Mouse (Mus musculus): ENCODE measurements around the gene Tagap. TPM values are rescaled to one million over a fixed set of nuclear protein-coding genes. Genes with fewer than 3 reads are reported as not detected.

Tagap gene
- polyA plus RNA-seq, 1 experiment = 1.4 TPM

GRCm38 (mm10) chr17:7897756-7898155 is 28.0 kb upstream of the Tagap start:
- Histone ChIP-seq H3K4me3 (ENCODE audit: low read depth, low read length) (no peak overlapping the region), H3K27ac (ENCODE audit: insufficient read depth, low read depth, low read length) (no peak overlapping the region), H3K36me3 (ENCODE audit: control insufficient read depth, insufficient read depth, low read length) (no peaks in the 10 kb centered on the region), H3K27me3 (ENCODE audit: control insufficient read depth, insufficient read depth, low read length) (no peaks in the 10 kb centered on the region), H3K4me1 (ENCODE audit: control insufficient read depth, insufficient read depth, insufficient read length, low read length) (0 out of 2 replicates have a peak, but pooled peaks cover 6% of the 10 kb centered on the region)
- TF ChIP-seq CTCF (IDR thresholded peaks at IDR 0.05; ENCODE audit: extremely low read depth, insufficient read length, insufficient replicate concordance, low read depth, low read length) (no peak), POLR2A (IDR thresholded peaks at IDR 0.05; ENCODE audit: low read depth, low read length) (no peak)
- 77% methylated on average over 4 of the region's 4 CpGs for WGBS

- Histone ChIP-seq H3K27me3 (ENCODE audit: control insufficient read depth, insufficient read depth, low read length) (no peaks in the 10 kb centered on the region), H3K4me3 (ENCODE audit: low read depth, low read length) (no peak overlapping the region), H3K27ac (ENCODE audit: insufficient read depth, low read depth, low read length) (no peak overlapping the region), H3K4me1 (ENCODE audit: control insufficient read depth, insufficient read depth, insufficient read length, low read length) (0 out of 2 replicates have a peak, but pooled peaks cover 6% of the 10 kb centered on the region), H3K36me3 (ENCODE audit: control insufficient read depth, insufficient read depth, low read length) (no peaks in the 10 kb centered on the region)
- 69% methylated on average over 6 of the region's 6 CpGs for WGBS
- TF ChIP-seq CTCF (IDR thresholded peaks at IDR 0.05; ENCODE audit: extremely low read depth, insufficient read length, insufficient replicate concordance, low read depth, low read length) = no peak
- TF ChIP-seq POLR2A (IDR thresholded peaks at IDR 0.05; ENCODE audit: low read depth, low read length) = no peak
These were observed 26.6 kb upstream of the Tagap start for GRCm38 (mm10) chr17:7899233-7899632.

- Histone ChIP-seq H3K4me3 (ENCODE audit: low read depth, low read length) (no peak overlapping the region), H3K36me3 (ENCODE audit: control insufficient read depth, insufficient read depth, low read length) (no peaks in the 10 kb centered on the region), H3K27ac (ENCODE audit: insufficient read depth, low read depth, low read length) (no peak overlapping the region), H3K27me3 (ENCODE audit: control insufficient read depth, insufficient read depth, low read length) (no peaks in the 10 kb centered on the region), H3K4me1 (ENCODE audit: control insufficient read depth, insufficient read depth, insufficient read length, low read length) (0 out of 2 replicates have a peak, but pooled peaks cover 6% of the 10 kb centered on the region)
- WGBS = 72% methylated on average over 4 of the region's 4 CpGs
- TF ChIP-seq CTCF (IDR thresholded peaks at IDR 0.05; ENCODE audit: extremely low read depth, insufficient read length, insufficient replicate concordance, low read depth, low read length) (no peak), POLR2A (IDR thresholded peaks at IDR 0.05; ENCODE audit: low read depth, low read length) (no peak)
These were observed 25.8 kb upstream of the Tagap start for GRCm38 (mm10) chr17:7899961-7900360.

- 75% methylated on average over 2 of the region's 2 CpGs for WGBS
- H3K4me3 ChIP-seq (ENCODE audit: low read depth, low read length) = no peak overlapping the region
- H3K27me3 ChIP-seq (ENCODE audit: control insufficient read depth, insufficient read depth, low read length) = no peaks in the 10 kb centered on the region
- TF ChIP-seq POLR2A (IDR thresholded peaks at IDR 0.05; ENCODE audit: low read depth, low read length) (no peak), CTCF (IDR thresholded peaks at IDR 0.05; ENCODE audit: extremely low read depth, insufficient read length, insufficient replicate concordance, low read depth, low read length) (no peak)
- H3K4me1 ChIP-seq (ENCODE audit: control insufficient read depth, insufficient read depth, insufficient read length, low read length) = 0 out of 2 replicates have a peak, but pooled peaks cover under 1% of the 10 kb centered on the region
- H3K36me3 ChIP-seq (ENCODE audit: control insufficient read depth, insufficient read depth, low read length) = no peaks in the 10 kb centered on the region
- no peak overlapping the region for H3K27ac ChIP-seq (ENCODE audit: insufficient read depth, low read depth, low read length)
These were observed 24.3 kb upstream of the Tagap start for GRCm38 (mm10) chr17:7901536-7901935.

GRCm38 (mm10) chr17:7902362-7902761 is 23.4 kb upstream of the Tagap start:
- TF ChIP-seq CTCF (IDR thresholded peaks at IDR 0.05; ENCODE audit: extremely low read depth, insufficient read length, insufficient replicate concordance, low read depth, low read length) = no peak
- no peak for TF ChIP-seq POLR2A (IDR thresholded peaks at IDR 0.05; ENCODE audit: low read depth, low read length)
- Histone ChIP-seq H3K4me3 (ENCODE audit: low read depth, low read length) (no peak overlapping the region), H3K4me1 (ENCODE audit: control insufficient read depth, insufficient read depth, insufficient read length, low read length) (no peaks in the 10 kb centered on the region), H3K36me3 (ENCODE audit: control insufficient read depth, insufficient read depth, low read length) (no peaks in the 10 kb centered on the region), H3K27ac (ENCODE audit: insufficient read depth, low read depth, low read length) (no peak overlapping the region), H3K27me3 (ENCODE audit: control insufficient read depth, insufficient read depth, low read length) (no peaks in the 10 kb centered on the region)
- 57% methylated on average over 3 of the region's 3 CpGs for WGBS

GRCm38 (mm10) chr17:7904992-7905391 is 20.8 kb upstream of the Tagap start:
- no peaks in the 10 kb centered on the region for H3K36me3 ChIP-seq (ENCODE audit: control insufficient read depth, insufficient read depth, low read length)
- no peak overlapping the region for H3K4me3 ChIP-seq (ENCODE audit: low read depth, low read length)
- no peaks in the 10 kb centered on the region for H3K27me3 ChIP-seq (ENCODE audit: control insufficient read depth, insufficient read depth, low read length)
- WGBS = 24% methylated on average over 2 of the region's 2 CpGs
- H3K27ac ChIP-seq (ENCODE audit: insufficient read depth, low read depth, low read length) = no peak overlapping the region
- TF ChIP-seq CTCF (IDR thresholded peaks at IDR 0.05; ENCODE audit: extremely low read depth, insufficient read length, insufficient replicate concordance, low read depth, low read length) (no peak), POLR2A (IDR thresholded peaks at IDR 0.05; ENCODE audit: low read depth, low read length) (no peak)
- H3K4me1 ChIP-seq (ENCODE audit: control insufficient read depth, insufficient read depth, insufficient read length, low read length) = no peaks in the 10 kb centered on the region

GRCm38 (mm10) chr17:7905936-7906685 is 19.7 kb upstream of the Tagap start:
- H3K4me1 ChIP-seq (ENCODE audit: control insufficient read depth, insufficient read depth, insufficient read length, low read length) = no peaks in the 10 kb centered on the region
- H3K27me3 ChIP-seq (ENCODE audit: control insufficient read depth, insufficient read depth, low read length) = no peaks in the 10 kb centered on the region
- no peak overlapping the region for H3K27ac ChIP-seq (ENCODE audit: insufficient read depth, low read depth, low read length)
- TF ChIP-seq CTCF (IDR thresholded peaks at IDR 0.05; ENCODE audit: extremely low read depth, insufficient read length, insufficient replicate concordance, low read depth, low read length) (no peak), POLR2A (IDR thresholded peaks at IDR 0.05; ENCODE audit: low read depth, low read length) (no peak)
- 34% methylated on average over 4 of the region's 4 CpGs for WGBS
- no peak overlapping the region for H3K4me3 ChIP-seq (ENCODE audit: low read depth, low read length)
- H3K36me3 ChIP-seq (ENCODE audit: control insufficient read depth, insufficient read depth, low read length) = no peaks in the 10 kb centered on the region

Measured in small intestine, adult 2 months (tissue).